Mouse (Mus musculus): ENCODE measurements around the gene Rufy2. TPM values are rescaled to one million over a fixed set of nuclear protein-coding genes. Genes with fewer than 3 reads are reported as not detected.

Rufy2 gene
- polyA plus RNA-seq, 1 experiment from 2014 or later: 38.6 TPM

GRCm38 (mm10) chr10:63028396-63028795, 48.4 kb downstream of the Rufy2 start:
- 26% methylated on average over 4 of the region's 4 CpGs for WGBS
- Histone ChIP-seq H3K4me1 (ENCODE audit: control insufficient read depth, insufficient read depth, low read length) (peaks cover 23% of the 10 kb centered on the region), H3K27me3 (replicated peaks; ENCODE audit: control insufficient read depth, insufficient read depth, low read length) (no peaks in the 10 kb centered on the region), H3K4me2 (ENCODE audit: low read length) (no peak overlapping the region), H3K9ac (ENCODE audit: low read length) (no peak overlapping the region), H3K9me3 (replicated peaks; ENCODE audit: control insufficient read depth, low read length) (no peaks in the 10 kb centered on the region), H3K27ac (ENCODE audit: low read depth, low read length) (no peak overlapping the region), H3K4me3 (ENCODE audit: low read depth, low read length) (no peak overlapping the region), H3K36me3 (ENCODE audit: control insufficient read depth, insufficient read depth, low read length) (no peaks in the 10 kb centered on the region)
- DNase-seq (ENCODE audit: low spot score): no peak
- ATAC-seq: no peak

- Histone ChIP-seq H3K27ac (ENCODE audit: low read depth, low read length) (no peak overlapping the region), H3K4me1 (ENCODE audit: control insufficient read depth, insufficient read depth, low read length) (peaks cover under 1% of the 10 kb centered on the region; the same call in 1 of the 2 replicates), H3K4me3 (ENCODE audit: low read depth, low read length) (no peak overlapping the region), H3K9ac (ENCODE audit: low read length) (no peak overlapping the region), H3K36me3 (ENCODE audit: control insufficient read depth, insufficient read depth, low read length) (no peaks in the 10 kb centered on the region), H3K27me3 (replicated peaks; ENCODE audit: control insufficient read depth, insufficient read depth, low read length) (no peaks in the 10 kb centered on the region), H3K4me2 (ENCODE audit: low read length) (no peak overlapping the region), H3K9me3 (replicated peaks; ENCODE audit: control insufficient read depth, low read length) (no peaks in the 10 kb centered on the region)
- DNase-seq (ENCODE audit: low spot score): no peak
- no peak for ATAC-seq
- 88% methylated on average over 3 of the region's 3 CpGs for WGBS
Measured at GRCm38 (mm10) chr10:63032267-63032666, 52.2 kb downstream of the Rufy2 start.

DNA sequence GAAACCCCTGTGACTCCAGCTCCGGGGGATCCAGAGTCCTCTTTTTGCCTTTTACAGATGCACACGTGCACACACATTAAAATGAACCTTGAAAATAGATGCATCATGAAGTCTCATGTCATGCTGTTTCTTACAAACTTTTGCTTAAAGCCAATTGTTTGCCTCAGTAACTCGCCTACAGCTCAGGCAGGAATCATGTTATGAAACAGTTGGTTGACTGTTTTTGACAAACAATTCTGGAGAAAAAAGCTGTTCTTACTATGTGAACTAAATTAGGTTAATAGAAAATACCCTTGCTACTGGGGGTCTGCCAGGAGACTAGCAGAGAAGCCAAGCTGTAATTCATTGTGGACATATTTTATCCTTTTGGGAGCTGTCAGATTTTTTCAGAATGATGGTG, 52.9 kb downstream of the Rufy2 start:
- DNase-seq (ENCODE audit: low spot score): no peak
- H3K27ac ChIP-seq (ENCODE audit: low read depth, low read length): no peak overlapping the region
- H3K4me2 ChIP-seq (ENCODE audit: low read length): no peak overlapping the region
- no peaks in the 10 kb centered on the region for H3K4me1 ChIP-seq (ENCODE audit: control insufficient read depth, insufficient read depth, low read length)
- no peaks in the 10 kb centered on the region for H3K27me3 ChIP-seq (replicated peaks; ENCODE audit: control insufficient read depth, insufficient read depth, low read length)
- H3K9me3 ChIP-seq (replicated peaks; ENCODE audit: control insufficient read depth, low read length): no peaks in the 10 kb centered on the region
- ATAC-seq: no peak
- no peaks in the 10 kb centered on the region for H3K36me3 ChIP-seq (ENCODE audit: control insufficient read depth, insufficient read depth, low read length)
- no peak overlapping the region for H3K4me3 ChIP-seq (ENCODE audit: low read depth, low read length)
- WGBS: 54% methylated on average over 3 of the region's 3 CpGs
- H3K9ac ChIP-seq (ENCODE audit: low read length): no peak overlapping the region

GRCm38 (mm10) chr10:63038571-63039320, 58.7 kb downstream of the Rufy2 start:
- no peak overlapping the region for H3K4me3 ChIP-seq (ENCODE audit: low read depth, low read length)
- H3K9ac ChIP-seq (ENCODE audit: low read length): no peak overlapping the region
- H3K4me2 ChIP-seq (ENCODE audit: low read length): no peak overlapping the region
- H3K27ac ChIP-seq (ENCODE audit: low read depth, low read length): no peak overlapping the region
- no peaks in the 10 kb centered on the region for H3K4me1 ChIP-seq (ENCODE audit: control insufficient read depth, insufficient read depth, low read length)
- no peak for ATAC-seq
- DNase-seq (ENCODE audit: low spot score): no peak
- H3K36me3 ChIP-seq (ENCODE audit: control insufficient read depth, insufficient read depth, low read length): no peaks in the 10 kb centered on the region
- 89% methylated on average over 14 of the region's 14 CpGs for WGBS
- no peaks in the 10 kb centered on the region for H3K9me3 ChIP-seq (replicated peaks; ENCODE audit: control insufficient read depth, low read length)
- H3K27me3 ChIP-seq (replicated peaks; ENCODE audit: control insufficient read depth, insufficient read depth, low read length): no peaks in the 10 kb centered on the region

DNA sequence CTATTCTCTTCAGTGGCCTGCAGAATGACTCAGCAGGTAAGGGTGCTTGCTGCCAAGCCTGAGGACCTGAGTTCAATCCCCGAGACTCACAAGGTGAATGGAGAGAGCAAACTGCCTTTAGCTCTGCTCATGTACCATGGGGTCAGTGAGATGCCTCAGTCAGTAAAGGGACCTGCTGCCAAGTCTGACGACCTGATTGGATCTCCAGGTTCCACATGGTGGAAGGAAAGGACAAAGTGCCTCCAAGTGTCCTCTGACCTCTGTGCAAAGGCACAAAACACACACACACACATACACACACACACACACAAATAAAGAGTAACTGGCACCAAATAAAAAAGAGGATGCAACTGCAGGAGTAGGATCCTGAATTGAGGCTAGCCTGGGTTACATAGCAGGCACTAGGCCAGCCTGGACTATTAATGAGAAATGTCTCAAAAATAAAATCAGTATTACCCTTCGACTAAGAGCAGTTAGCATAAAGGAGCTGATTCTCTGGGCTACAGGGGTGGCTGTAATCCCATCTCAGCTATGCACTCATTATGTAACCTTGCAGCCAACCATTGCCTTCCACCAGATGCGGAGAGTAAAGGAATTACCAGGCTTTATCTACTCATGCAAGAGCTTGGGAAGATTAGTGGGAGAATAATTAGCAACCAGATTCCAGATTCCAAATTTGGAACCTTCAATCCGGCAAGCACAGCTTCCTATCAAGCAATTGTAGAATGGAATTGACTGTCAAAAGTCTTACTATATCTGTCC, 60.0 kb downstream of the Rufy2 start:
- 55% methylated on average over 5 of the region's 5 CpGs for WGBS
- H3K4me2 ChIP-seq (ENCODE audit: low read length): no peak overlapping the region

GRCm38 (mm10) chr10:63043154-63043553, 63.1 kb downstream of the Rufy2 start:
- H3K9ac ChIP-seq (ENCODE audit: low read length): no peak overlapping the region
- H3K4me3 ChIP-seq (ENCODE audit: low read depth, low read length): no peak overlapping the region
- H3K36me3 ChIP-seq (ENCODE audit: control insufficient read depth, insufficient read depth, low read length): no peaks in the 10 kb centered on the region
- no peak overlapping the region for H3K27ac ChIP-seq (ENCODE audit: low read depth, low read length)
- H3K4me2 ChIP-seq (ENCODE audit: low read length): no peak overlapping the region
- H3K4me1 ChIP-seq (ENCODE audit: control insufficient read depth, insufficient read depth, low read length): no peaks in the 10 kb centered on the region
- ATAC-seq (no peak), DNase-seq (ENCODE audit: low spot score) (peak; percentile 41)
- H3K27me3 ChIP-seq (replicated peaks; ENCODE audit: control insufficient read depth, insufficient read depth, low read length): no peaks in the 10 kb centered on the region
- 67% methylated on average over 3 of the region's 3 CpGs for WGBS
- H3K9me3 ChIP-seq (replicated peaks; ENCODE audit: control insufficient read depth, low read length): no peaks in the 10 kb centered on the region

More for the DNA sequence above, 60.0 kb downstream of the Rufy2 start:
- Histone ChIP-seq H3K9me3 (replicated peaks; ENCODE audit: control insufficient read depth, low read length) (no peaks in the 10 kb centered on the region), H3K9ac (ENCODE audit: low read length) (no peak overlapping the region), H3K27ac (ENCODE audit: low read depth, low read length) (no peak overlapping the region), H3K4me1 (ENCODE audit: control insufficient read depth, insufficient read depth, low read length) (no peaks in the 10 kb centered on the region), H3K36me3 (ENCODE audit: control insufficient read depth, insufficient read depth, low read length) (no peaks in the 10 kb centered on the region), H3K27me3 (replicated peaks; ENCODE audit: control insufficient read depth, insufficient read depth, low read length) (no peaks in the 10 kb centered on the region), H3K4me3 (ENCODE audit: low read depth, low read length) (no peak overlapping the region)
- DNase-seq (ENCODE audit: low spot score): no peak
- ATAC-seq: no peak

DNA sequence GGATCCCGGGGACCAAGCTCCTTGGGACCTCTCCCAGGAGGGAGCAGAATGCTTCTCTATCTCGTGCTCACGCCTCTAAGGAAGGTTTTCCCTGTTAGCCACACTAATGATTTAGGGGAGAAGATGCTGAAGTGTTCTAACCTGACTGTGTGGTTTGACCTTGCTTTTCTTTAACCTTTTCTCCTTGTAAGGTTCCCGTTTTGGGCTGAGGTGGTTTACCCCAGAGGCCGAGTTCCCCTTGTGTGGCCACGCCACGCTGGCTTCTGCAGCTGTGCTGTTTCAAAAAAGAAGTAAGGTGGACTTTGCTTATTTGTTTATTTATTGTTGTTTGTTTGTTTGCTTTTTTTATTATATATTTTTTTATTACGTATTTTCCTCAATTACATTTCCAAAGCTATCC, 67.7 kb downstream of the Rufy2 start:
- Histone ChIP-seq H3K9ac (ENCODE audit: low read length) (no peak overlapping the region), H3K36me3 (ENCODE audit: control insufficient read depth, insufficient read depth, low read length) (no peaks in the 10 kb centered on the region), H3K9me3 (replicated peaks; ENCODE audit: control insufficient read depth, low read length) (no peaks in the 10 kb centered on the region), H3K4me2 (ENCODE audit: low read length) (no peak overlapping the region), H3K4me1 (ENCODE audit: control insufficient read depth, insufficient read depth, low read length) (no peaks in the 10 kb centered on the region), H3K4me3 (ENCODE audit: low read depth, low read length) (no peak overlapping the region), H3K27me3 (replicated peaks; ENCODE audit: control insufficient read depth, insufficient read depth, low read length) (no peaks in the 10 kb centered on the region), H3K27ac (ENCODE audit: low read depth, low read length) (no peak overlapping the region)
- WGBS: 94% methylated on average over 8 of the region's 8 CpGs
- no peak for DNase-seq (ENCODE audit: low spot score)
- no peak for ATAC-seq

DNA sequence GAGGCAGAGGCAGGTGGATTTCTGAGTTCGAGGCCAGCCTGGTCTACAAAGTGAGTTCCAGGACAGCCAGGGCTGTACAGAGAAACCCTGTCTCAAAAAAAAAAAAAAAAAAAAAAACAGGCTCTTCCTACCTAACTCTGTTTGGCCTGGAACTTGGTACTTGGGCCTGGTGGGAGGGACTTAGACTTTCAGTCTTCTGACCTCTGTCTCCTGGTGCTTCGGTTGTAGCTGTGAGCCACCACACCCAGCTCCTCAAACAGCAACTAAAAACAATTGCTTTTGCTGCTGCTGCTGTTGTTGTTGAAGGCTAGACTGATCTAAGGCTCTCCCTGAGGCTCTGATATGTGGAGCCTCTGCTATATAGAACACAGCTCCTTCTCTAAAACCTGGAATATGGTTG, 69.1 kb downstream of the Rufy2 start:
- Histone ChIP-seq H3K9me3 (replicated peaks; ENCODE audit: control insufficient read depth, low read length) (no peaks in the 10 kb centered on the region), H3K4me3 (ENCODE audit: low read depth, low read length) (no peak overlapping the region), H3K36me3 (ENCODE audit: control insufficient read depth, insufficient read depth, low read length) (no peaks in the 10 kb centered on the region), H3K9ac (ENCODE audit: low read length) (no peak overlapping the region), H3K4me2 (ENCODE audit: low read length) (no peak overlapping the region), H3K4me1 (ENCODE audit: control insufficient read depth, insufficient read depth, low read length) (no peaks in the 10 kb centered on the region), H3K27me3 (replicated peaks; ENCODE audit: control insufficient read depth, insufficient read depth, low read length) (no peaks in the 10 kb centered on the region), H3K27ac (ENCODE audit: low read depth, low read length) (no peak overlapping the region)
- DNase-seq (ENCODE audit: low spot score) (no peak), ATAC-seq (no peak)
- WGBS: 85% methylated on average over 2 of the region's 2 CpGs

DNA sequence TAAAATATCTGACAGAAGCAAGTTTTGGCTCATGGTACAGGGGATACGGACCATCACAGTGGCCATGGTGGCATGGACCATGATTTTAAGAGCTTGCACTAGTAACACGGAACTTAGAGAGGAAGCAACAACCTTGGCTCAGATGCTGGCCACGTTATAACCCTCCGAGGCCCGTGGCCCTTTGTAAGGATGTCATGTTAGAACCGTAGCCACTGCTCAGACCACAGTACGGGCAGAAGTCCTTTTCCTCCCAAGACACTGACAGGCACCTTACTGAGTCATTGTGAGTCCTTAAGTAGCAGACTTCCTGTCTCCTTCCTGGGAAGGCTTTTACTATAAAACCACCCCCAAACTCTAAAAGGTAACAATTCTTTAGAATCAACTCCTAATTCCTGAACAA, 71.2 kb downstream of the Rufy2 start:
- Histone ChIP-seq H3K4me2 (ENCODE audit: low read length) (no peak overlapping the region), H3K4me1 (ENCODE audit: control insufficient read depth, insufficient read depth, low read length) (no peaks in the 10 kb centered on the region), H3K9ac (ENCODE audit: low read length) (no peak overlapping the region), H3K27ac (ENCODE audit: low read depth, low read length) (no peak overlapping the region), H3K27me3 (replicated peaks; ENCODE audit: control insufficient read depth, insufficient read depth, low read length) (no peaks in the 10 kb centered on the region), H3K4me3 (ENCODE audit: low read depth, low read length) (no peak overlapping the region), H3K36me3 (ENCODE audit: control insufficient read depth, insufficient read depth, low read length) (no peaks in the 10 kb centered on the region), H3K9me3 (replicated peaks; ENCODE audit: control insufficient read depth, low read length) (no peaks in the 10 kb centered on the region)
- ATAC-seq (no peak), DNase-seq (ENCODE audit: low spot score) (no peak)
- WGBS: 77% methylated on average over 7 of the region's 7 CpGs
